Mouse (Mus musculus): ENCODE results near the gene Gm26938. TPM values are rescaled to one million over a fixed set of nuclear protein-coding genes. Genes with fewer than 3 reads are reported as not detected.
A peak's percentile ranks its signal among the peaks of the same experiment; 100 is the strongest.

Gene Gm26938
- polyA plus RNA-seq, 1 experiment, result not detected

DNA sequence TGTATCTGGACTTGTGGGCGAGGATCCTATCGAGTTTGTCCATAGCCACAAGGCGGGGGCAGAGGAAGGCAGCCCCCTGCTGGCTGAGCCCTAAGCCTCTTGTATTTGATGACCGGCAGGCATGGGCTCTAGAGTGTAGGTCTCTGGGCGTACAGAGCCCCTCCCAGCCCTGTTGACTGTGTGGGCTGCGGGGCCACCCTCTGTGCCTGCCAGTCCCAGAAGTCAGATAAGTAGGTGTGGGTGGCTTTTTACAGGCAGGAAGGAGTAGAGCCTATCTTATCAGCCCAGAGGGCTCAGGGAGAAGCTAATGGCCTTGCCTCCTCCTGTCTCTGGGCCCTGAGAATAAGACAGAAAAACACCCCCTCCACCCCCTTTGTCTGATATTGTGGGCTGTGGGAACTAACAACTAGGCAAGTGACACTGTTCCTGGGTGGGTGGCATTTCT, 22.1 kb downstream of the Gm26938 start:
- Histone ChIP-seq H3K4me3 (ENCODE audit: insufficient read depth, low read length) (no peak overlapping the region), H3K4me1 (ENCODE audit: control insufficient read depth, insufficient read depth, low read length) (no peaks in the 10 kb centered on the region), H3K27ac (ENCODE audit: insufficient read depth, low read depth, low read length) (no peak overlapping the region)
- no peak for TF ChIP-seq CTCF (IDR thresholded peaks at IDR 0.05; ENCODE audit: low read depth, low read length)
- TF ChIP-seq POLR2A (IDR thresholded peaks at IDR 0.05; ENCODE audit: borderline replicate concordance, low read depth, low read length), result no peak

DNA sequence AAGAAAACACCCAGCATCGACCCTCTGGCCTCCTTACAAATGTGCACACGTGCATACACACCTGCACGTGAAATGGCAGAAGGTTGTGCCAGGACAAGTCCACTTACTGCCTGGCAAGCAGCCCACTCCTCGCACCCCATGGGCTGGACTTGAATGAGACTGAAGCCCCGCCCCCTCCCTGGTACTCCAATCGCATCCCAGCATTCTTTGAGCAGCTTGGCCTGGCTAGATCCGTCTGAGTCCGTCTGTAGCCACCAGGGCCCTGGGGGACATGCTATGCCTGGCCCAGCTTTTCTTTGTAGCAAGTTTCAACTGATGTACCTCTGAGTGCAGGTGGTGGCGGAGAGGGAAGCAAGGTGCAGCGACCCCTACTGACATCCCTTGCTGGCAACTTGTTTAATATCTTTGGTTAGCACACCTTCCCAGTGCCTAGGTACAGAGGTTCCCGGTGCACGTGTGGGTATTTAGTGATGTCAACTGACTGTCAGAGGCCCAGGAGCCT, 22.6 kb downstream of the Gm26938 start:
- TF ChIP-seq POLR2A (IDR thresholded peaks at IDR 0.05; ENCODE audit: borderline replicate concordance, low read depth, low read length) (no peak), CTCF (IDR thresholded peaks at IDR 0.05; ENCODE audit: low read depth, low read length) (peak; percentile 16; the same call in 1 of the 2 replicates)
- H3K4me1 ChIP-seq (ENCODE audit: control insufficient read depth, insufficient read depth, low read length), result no peaks in the 10 kb centered on the region
- no peak overlapping the region for H3K27ac ChIP-seq (ENCODE audit: insufficient read depth, low read depth, low read length)
- no peak overlapping the region for H3K4me3 ChIP-seq (ENCODE audit: insufficient read depth, low read length)

DNA sequence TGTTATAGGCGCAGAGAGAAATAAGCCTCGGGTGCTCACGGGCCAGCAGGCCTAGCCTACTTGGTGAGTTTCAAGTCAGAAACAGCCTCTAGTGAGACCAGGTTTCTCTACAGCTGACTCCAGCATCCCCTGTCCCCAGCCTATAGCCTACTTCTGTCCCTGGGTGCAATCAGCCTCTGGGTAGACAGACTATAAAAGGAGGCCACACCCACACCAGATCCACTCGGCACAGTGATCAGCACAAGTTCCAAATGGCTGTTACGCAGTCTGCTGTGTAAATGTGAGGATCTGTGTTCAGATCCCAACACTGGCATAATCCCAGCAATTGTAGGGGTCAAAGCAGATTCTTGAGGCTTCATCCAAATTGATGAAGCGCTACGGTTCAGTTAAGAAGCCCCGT, 23.0 kb downstream of the Gm26938 start:
- Histone ChIP-seq H3K4me3 (ENCODE audit: insufficient read depth, low read length) (no peak overlapping the region), H3K27ac (ENCODE audit: insufficient read depth, low read depth, low read length) (no peak overlapping the region), H3K4me1 (ENCODE audit: control insufficient read depth, insufficient read depth, low read length) (no peaks in the 10 kb centered on the region)
- no peak for TF ChIP-seq CTCF (IDR thresholded peaks at IDR 0.05; ENCODE audit: low read depth, low read length)
- no peak for TF ChIP-seq POLR2A (IDR thresholded peaks at IDR 0.05; ENCODE audit: borderline replicate concordance, low read depth, low read length)

DNA sequence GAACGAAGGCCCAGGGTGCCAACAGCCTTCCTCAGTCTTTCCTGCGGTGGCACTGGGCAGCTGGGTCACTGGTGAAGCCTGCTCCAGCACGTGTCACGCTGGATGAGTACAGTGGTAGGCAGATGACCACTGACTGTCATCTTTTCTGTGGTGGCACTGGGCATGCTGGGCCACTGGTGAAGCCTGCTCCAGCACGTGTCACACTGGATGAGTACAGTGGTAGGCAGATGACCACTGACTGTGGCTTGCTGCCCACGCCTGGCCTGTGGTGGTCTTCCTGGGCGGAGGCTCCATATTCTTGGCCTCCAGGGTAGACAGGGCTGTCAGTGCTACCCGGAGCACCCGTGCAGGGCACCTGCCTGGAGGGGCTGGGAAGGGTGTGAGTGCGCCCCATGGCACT, 24.3 kb downstream of the Gm26938 start:
- no peak overlapping the region for H3K4me3 ChIP-seq (ENCODE audit: insufficient read depth, low read length)
- peaks cover 5% of the 10 kb centered on the region; the same call in 1 of the 2 replicates for H3K4me1 ChIP-seq (ENCODE audit: control insufficient read depth, insufficient read depth, low read length)
- H3K27ac ChIP-seq (ENCODE audit: insufficient read depth, low read depth, low read length), result no peak overlapping the region
- TF ChIP-seq CTCF (IDR thresholded peaks at IDR 0.05; ENCODE audit: low read depth, low read length) (no peak), POLR2A (IDR thresholded peaks at IDR 0.05; ENCODE audit: borderline replicate concordance, low read depth, low read length) (no peak)

DNA sequence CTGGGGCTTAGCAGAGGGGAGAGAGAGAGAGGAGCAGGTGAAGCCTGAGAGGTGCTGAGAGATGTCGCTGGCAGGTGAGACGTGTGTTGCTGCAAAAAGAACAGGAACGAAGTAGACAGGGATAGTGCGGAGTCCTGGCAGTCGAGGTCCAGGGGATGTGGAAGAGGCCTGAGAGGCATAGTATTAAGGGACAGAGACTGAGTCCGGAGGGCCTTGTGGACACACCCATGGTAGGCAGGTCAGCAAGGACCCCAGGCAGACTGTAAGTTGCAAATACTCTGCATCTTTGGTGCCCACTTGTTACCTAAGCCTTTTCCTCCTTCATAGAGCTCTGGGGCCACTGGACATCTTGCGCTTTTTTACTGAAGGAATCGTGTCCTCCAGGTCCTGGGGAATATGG, 25.0 kb downstream of the Gm26938 start:
- Histone ChIP-seq H3K4me1 (ENCODE audit: control insufficient read depth, insufficient read depth, low read length) (peaks cover 11% of the 10 kb centered on the region), H3K27ac (ENCODE audit: insufficient read depth, low read depth, low read length) (no peak overlapping the region), H3K4me3 (ENCODE audit: insufficient read depth, low read length) (no peak overlapping the region)
- TF ChIP-seq POLR2A (IDR thresholded peaks at IDR 0.05; ENCODE audit: borderline replicate concordance, low read depth, low read length) (no peak), CTCF (IDR thresholded peaks at IDR 0.05; ENCODE audit: low read depth, low read length) (no peak)

DNA sequence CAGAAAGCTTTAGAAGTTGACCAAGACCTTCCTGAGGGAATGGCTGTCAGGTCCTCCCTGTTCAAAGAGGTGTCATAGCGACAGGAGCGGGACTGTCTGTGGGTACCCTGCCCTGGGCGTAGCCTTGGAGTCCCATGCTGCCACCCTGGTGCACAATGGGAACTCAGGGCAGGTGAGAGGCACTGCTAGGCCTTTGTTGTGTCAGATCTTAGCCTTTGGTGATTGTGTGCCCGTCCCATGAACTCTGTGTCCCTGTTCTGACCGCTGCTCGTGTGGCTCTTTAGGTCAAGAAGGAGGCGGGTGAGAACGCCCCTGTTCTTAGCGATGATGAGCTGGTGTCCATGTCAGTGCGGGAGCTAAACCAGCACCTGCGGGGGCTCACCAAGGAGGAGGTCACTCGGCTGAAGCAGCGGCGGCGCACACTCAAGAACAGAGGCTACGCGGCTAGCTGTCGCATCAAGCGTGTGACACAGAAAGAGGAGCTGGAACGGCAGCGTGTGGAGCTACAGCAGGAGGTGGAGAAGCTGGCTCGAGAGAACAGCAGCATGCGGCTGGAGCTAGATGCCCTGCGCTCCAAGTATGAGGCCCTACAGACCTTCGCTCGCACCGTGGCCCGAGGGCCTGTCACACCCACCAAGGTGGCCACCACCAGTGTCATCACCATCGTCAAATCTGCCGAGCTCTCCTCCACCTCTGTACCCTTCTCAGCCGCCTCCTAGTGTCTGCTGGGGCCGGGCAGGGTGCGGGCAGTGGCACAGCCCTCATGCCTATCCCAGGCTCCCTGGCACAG, 26.2 kb downstream of the Gm26938 start:
- H3K27ac ChIP-seq (ENCODE audit: insufficient read depth, low read depth, low read length), result no peak overlapping the region
- H3K4me3 ChIP-seq (ENCODE audit: insufficient read depth, low read length), result no peak overlapping the region
- H3K4me1 ChIP-seq (ENCODE audit: control insufficient read depth, insufficient read depth, low read length), result peaks cover 22% of the 10 kb centered on the region
- TF ChIP-seq CTCF (IDR thresholded peaks at IDR 0.05; ENCODE audit: low read depth, low read length), result no peak
- no peak for TF ChIP-seq POLR2A (IDR thresholded peaks at IDR 0.05; ENCODE audit: borderline replicate concordance, low read depth, low read length)

DNA sequence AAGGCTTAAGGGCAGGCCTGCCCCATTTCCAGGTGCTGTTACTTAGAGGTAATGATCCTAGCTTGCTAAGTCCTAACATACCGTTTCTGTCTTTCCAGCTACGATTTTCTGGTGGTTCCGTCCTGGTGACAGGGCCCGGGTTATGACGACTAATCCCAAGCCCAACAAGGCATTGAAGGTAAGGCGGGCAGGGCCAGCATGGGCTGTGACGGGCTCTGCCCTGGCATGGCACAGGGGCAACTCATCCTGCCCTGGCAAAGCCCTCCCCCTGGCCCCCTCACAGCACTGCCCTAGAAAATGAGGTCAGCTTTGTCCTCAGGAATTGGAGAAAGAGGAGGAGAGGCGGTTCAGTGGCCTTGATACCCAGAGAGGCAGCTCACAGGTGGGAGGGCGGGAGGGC, 27.2 kb downstream of the Gm26938 start:
- H3K4me1 ChIP-seq (ENCODE audit: control insufficient read depth, insufficient read depth, low read length), result peaks cover 31% of the 10 kb centered on the region
- H3K27ac ChIP-seq (ENCODE audit: insufficient read depth, low read depth, low read length), result no peak overlapping the region
- H3K4me3 ChIP-seq (ENCODE audit: insufficient read depth, low read length), result no peak overlapping the region
- no peak for TF ChIP-seq POLR2A (IDR thresholded peaks at IDR 0.05; ENCODE audit: borderline replicate concordance, low read depth, low read length)
- no peak for TF ChIP-seq CTCF (IDR thresholded peaks at IDR 0.05; ENCODE audit: low read depth, low read length)

DNA sequence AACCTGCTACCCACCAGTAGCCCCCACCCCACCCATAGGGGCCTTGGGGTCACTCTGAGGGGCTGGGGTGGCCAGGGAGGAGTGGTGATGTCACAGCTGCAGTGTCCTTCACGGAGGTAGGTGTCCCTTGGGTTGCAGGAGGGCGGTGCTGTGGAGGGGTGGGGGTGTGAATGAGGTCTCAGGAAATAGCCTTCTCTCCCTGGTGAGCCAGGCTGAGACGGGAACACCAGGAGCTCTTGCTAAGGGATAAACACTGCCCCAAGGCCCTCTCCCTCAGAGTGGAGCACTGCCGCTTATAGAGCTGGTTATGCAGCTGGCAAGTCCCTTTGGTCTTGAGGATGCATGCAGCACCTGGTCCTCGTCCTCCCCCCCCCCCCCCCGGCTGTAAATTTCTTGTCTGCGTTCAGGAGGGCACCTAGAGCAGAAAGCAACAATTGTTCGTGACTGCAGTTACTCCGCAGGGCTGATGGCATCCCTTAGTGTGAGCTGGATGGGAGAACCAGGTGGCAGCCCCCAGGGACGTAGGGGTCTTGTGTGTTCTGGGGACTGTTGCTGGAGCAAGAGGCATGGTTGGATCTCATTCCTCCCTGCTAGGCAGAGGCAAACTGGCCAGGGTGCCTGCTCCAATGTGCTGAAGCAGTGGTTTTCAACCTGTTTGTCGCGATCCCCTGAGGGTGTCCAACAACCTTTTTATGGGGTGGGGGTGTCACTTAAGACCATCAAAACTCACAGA, 27.9 kb downstream of the Gm26938 start:
- Histone ChIP-seq H3K27ac (ENCODE audit: insufficient read depth, low read depth, low read length) (no peak overlapping the region), H3K4me3 (ENCODE audit: insufficient read depth, low read length) (no peak overlapping the region), H3K4me1 (ENCODE audit: control insufficient read depth, insufficient read depth, low read length) (peaks cover 37% of the 10 kb centered on the region)
- TF ChIP-seq POLR2A (IDR thresholded peaks at IDR 0.05; ENCODE audit: borderline replicate concordance, low read depth, low read length), result no peak
- TF ChIP-seq CTCF (IDR thresholded peaks at IDR 0.05; ENCODE audit: low read depth, low read length), result no peak

DNA sequence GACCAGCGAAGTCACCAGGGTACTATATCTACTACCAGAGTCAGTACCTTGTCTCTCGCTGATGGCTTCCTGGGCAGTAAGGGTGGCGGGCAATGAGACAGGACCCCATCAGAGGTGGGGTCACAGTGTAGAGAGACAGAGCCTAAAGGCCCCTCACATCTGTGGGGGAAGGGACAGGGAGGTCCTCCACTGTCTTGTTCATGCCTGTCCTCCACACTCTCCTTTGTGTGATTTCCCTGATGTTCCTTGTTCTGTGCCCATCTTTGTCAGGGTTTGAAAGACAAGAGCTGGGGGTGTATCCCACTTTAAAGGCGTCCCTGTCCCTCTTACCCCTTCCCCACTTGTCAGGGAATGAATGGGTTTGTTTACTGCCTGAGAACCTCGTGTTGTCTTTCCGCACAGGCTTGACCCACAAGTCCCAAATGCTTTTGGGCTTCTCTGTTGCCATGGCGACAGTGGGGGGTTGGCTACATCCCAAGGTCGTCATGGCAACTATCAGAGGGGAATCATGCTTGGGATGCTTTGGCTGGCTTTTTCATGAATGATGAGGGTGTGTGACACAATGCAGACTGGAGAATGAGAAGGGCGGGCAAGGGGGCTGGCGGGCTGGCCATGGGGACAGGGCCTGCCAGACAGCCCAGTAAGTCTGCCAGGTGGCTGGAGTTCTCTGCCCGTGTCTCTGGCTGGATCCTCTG, 28.6 kb downstream of the Gm26938 start:
- Histone ChIP-seq H3K27ac (ENCODE audit: insufficient read depth, low read depth, low read length) (no peak overlapping the region), H3K4me1 (ENCODE audit: control insufficient read depth, insufficient read depth, low read length) (peaks cover 40% of the 10 kb centered on the region), H3K4me3 (ENCODE audit: insufficient read depth, low read length) (no peak overlapping the region)
- TF ChIP-seq CTCF (IDR thresholded peaks at IDR 0.05; ENCODE audit: low read depth, low read length), result no peak
- TF ChIP-seq POLR2A (IDR thresholded peaks at IDR 0.05; ENCODE audit: borderline replicate concordance, low read depth, low read length), result no peak

Measured in bone marrow macrophage, adult 2 months (primary cell).